Mouse (Mus musculus): ENCODE measurements around the gene Ube2m. TPM values are rescaled to one million over a fixed set of nuclear protein-coding genes. Genes with fewer than 3 reads are reported as not detected.
"Not testable (repeated sequence)": the region's sequence is repeated elsewhere in the genome, so short reads cannot be mapped to it uniquely, and the experiment has no call there.

Ube2m gene
- 82.3 and 93.6 TPM in 2 replicates for polyA plus RNA-seq (2015; fragmentation: Nextera tagmentation; extraction: Ambion mirVana)

- peaks cover 32% of the 10 kb centered on the region for H3K36me3 ChIP-seq
- H3K4me2 ChIP-seq: peak within 1 kb of the TSS; percentile 93
- peak within 1 kb of the TSS; percentile 87 for H3K4me3 ChIP-seq
- peaks cover 24% of the 10 kb centered on the region for H3K27me3 ChIP-seq (replicated peaks)
- peak within 1 kb of the TSS; percentile 99 for H3K9ac ChIP-seq
- peaks cover 4% of the 10 kb centered on the region; the same call in 1 of the 2 replicates for H3K9me3 ChIP-seq
- peak; percentile 89 for ATAC-seq (ENCODE audit: extremely low read depth, insufficient number of reproducible peaks, low FRiP score, low TSS enrichment)
- under 1% methylated on average over 58 of the region's 65 CpGs for WGBS
- H3K27ac ChIP-seq (replicated peaks): peak within 1 kb of the TSS; percentile 100
- peaks cover 44% of the 10 kb centered on the region for H3K4me1 ChIP-seq
Measured at GRCm38 (mm10) chr7:13037901-13038555, at the start of gene Ube2m. Ube2m (minus strand) TSS chr7:13038275.

- Histone ChIP-seq H3K36me3 (no peaks in the 10 kb centered on the region), H3K9ac (no peak overlapping the region), H3K27me3 (replicated peaks) (no peaks in the 10 kb centered on the region), H3K4me1 (no peaks in the 10 kb centered on the region), H3K27ac (replicated peaks) (no peak overlapping the region), H3K9me3 (no peaks in the 10 kb centered on the region), H3K4me2 (no peak overlapping the region), H3K4me3 (no peak overlapping the region)
- 44% methylated on average over 5 of the region's 5 CpGs for WGBS
- no peak for ATAC-seq (ENCODE audit: extremely low read depth, insufficient number of reproducible peaks, low FRiP score, low TSS enrichment)
Measured at GRCm38 (mm10) chr7:13072293-13072692, 34.2 kb upstream of the Ube2m start.

DNA sequence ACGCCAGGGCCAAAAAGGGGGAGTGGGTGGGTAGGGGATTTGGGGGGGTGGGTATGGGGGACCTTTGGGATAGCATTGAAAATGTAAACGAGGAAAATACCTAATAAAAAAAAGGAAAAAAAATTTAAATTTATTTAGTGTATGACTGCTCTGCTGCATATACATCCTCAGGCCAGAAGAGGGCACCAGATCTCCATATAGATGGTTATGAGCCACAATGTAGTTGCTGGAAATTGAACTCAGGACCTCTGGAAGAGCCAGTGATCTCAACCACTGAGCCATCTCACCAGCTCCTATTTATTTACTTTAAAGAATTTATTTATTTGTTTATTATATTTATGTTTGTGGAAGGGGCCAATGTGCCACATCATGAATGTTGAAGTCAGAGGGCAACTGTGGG is 25.3 kb upstream of the Ube2m start:
- H3K4me3 ChIP-seq; H3K9ac ChIP-seq; H3K4me1 ChIP-seq; H3K27me3 ChIP-seq (replicated peaks); ATAC-seq (ENCODE audit: extremely low read depth, insufficient number of reproducible peaks, low FRiP score, low TSS enrichment); H3K9me3 ChIP-seq; H3K4me2 ChIP-seq; H3K27ac ChIP-seq (replicated peaks); H3K36me3 ChIP-seq: not testable (repeated sequence)
- 40% methylated on average over 2 of the region's 2 CpGs for WGBS

- H3K9ac ChIP-seq: no peak overlapping the region
- H3K9me3 ChIP-seq: no peaks in the 10 kb centered on the region
- H3K27me3 ChIP-seq (replicated peaks): no peaks in the 10 kb centered on the region
- no peak overlapping the region for H3K27ac ChIP-seq (replicated peaks)
- H3K4me3 ChIP-seq: no peak overlapping the region
- H3K4me2 ChIP-seq: no peak overlapping the region
- H3K36me3 ChIP-seq: no peaks in the 10 kb centered on the region
- ATAC-seq (ENCODE audit: extremely low read depth, insufficient number of reproducible peaks, low FRiP score, low TSS enrichment): no peak
- WGBS: 81% methylated on average over 9 of the region's 9 CpGs
- no peaks in the 10 kb centered on the region for H3K4me1 ChIP-seq
Measured at GRCm38 (mm10) chr7:13059536-13059935, 21.5 kb upstream of the Ube2m start.

GRCm38 (mm10) chr7:13056913-13057700 is 19.0 kb upstream of the Ube2m start:
- no peaks in the 10 kb centered on the region for H3K36me3 ChIP-seq

DNA sequence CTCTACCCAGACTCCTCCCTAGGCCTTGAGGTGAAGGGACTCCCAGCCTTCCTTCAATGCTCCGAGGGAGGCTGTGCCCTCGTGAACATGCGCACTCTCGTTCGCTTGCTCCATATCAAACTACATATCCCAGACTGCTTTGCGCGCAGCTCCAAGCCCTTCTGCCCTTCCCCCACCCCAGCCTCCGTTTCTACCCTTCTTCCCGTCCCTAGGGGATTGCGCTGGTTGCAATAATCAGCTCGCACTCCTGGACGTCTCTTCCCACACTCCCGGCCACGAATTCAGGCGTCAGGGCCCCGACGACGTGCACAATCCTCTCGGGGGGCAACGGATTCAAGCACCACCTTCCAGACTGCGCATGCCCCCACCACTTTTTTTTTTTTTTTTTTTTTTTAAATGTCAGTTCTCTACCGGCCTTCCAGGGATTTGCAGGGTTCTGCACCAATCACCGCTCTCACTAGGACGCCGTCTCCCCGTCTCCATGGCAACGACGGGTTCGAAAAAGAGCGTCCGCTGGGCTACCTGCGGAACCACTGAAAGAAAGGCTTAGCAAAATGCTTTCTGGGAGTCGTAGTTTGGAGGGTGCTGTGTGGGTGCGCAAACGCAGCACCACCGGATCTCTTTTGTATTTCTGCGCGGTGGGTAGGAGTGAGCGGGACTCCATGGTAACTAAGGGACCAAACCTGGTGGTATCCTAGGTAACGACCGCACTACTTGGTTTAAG is 16.4 kb upstream of the Ube2m start, which contains the start of gene Mzf1:
Mzf1 (minus strand) TSS at position 478 of the 724 bp plus-strand sequence.
- ATAC-seq (ENCODE audit: extremely low read depth, insufficient number of reproducible peaks, low FRiP score, low TSS enrichment): peak; percentile 82
- no peaks in the 10 kb centered on the region for H3K27me3 ChIP-seq (replicated peaks)
- H3K4me3 ChIP-seq: peak within 1 kb of the TSS; percentile 69
- peak within 1 kb of the TSS; percentile 86 for H3K27ac ChIP-seq (replicated peaks)
- no peaks in the 10 kb centered on the region for H3K9me3 ChIP-seq
- H3K4me2 ChIP-seq: peak within 1 kb of the TSS; percentile 74
- H3K36me3 ChIP-seq: no peaks in the 10 kb centered on the region
- H3K9ac ChIP-seq: peak within 1 kb of the TSS; percentile 91
- H3K4me1 ChIP-seq: peaks cover 5% of the 10 kb centered on the region
- WGBS: under 1% methylated on average over 41 of the region's 41 CpGs

More at GRCm38 (mm10) chr7:13056913-13057700, 19.0 kb upstream of the Ube2m start:
- no peak overlapping the region for H3K4me3 ChIP-seq
- H3K27me3 ChIP-seq (replicated peaks): no peaks in the 10 kb centered on the region
- H3K9ac ChIP-seq: no peak overlapping the region
- peaks cover 5% of the 10 kb centered on the region for H3K4me1 ChIP-seq
- no peak for ATAC-seq (ENCODE audit: extremely low read depth, insufficient number of reproducible peaks, low FRiP score, low TSS enrichment)
- no peak overlapping the region for H3K4me2 ChIP-seq
- H3K27ac ChIP-seq (replicated peaks): no peak overlapping the region
- WGBS: 59% methylated on average over 8 of the region's 8 CpGs
- no peaks in the 10 kb centered on the region for H3K9me3 ChIP-seq

DNA sequence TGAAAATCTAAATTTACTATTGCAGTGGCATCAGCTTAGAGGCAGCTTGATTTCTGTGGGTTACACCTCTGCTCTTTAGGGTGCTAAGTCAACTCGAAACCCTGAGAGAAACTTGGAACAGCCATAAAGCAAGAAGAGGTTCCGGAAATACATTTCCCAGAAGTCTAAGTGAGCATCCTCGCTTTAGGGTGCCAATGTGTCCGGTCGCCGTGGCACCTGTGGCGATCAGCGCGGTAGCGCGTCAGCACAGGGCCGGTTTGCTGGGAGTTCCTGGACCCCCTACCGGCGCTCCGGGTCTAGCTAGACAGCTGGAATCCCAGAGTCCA is 15.8 kb upstream of the Ube2m start:
- Histone ChIP-seq H3K4me3 (peak overlapping the region; percentile 69), H3K4me1 (peaks cover 5% of the 10 kb centered on the region), H3K9ac (peak overlapping the region; percentile 91), H3K36me3 (no peaks in the 10 kb centered on the region), H3K9me3 (no peaks in the 10 kb centered on the region), H3K27ac (replicated peaks) (peak overlapping the region; percentile 86), H3K4me2 (peak overlapping the region; percentile 74), H3K27me3 (replicated peaks) (no peaks in the 10 kb centered on the region)
- ATAC-seq (ENCODE audit: extremely low read depth, insufficient number of reproducible peaks, low FRiP score, low TSS enrichment): no peak
- WGBS: 3% methylated on average over 15 of the region's 15 CpGs

GRCm38 (mm10) chr7:13053501-13053900 is 15.4 kb upstream of the Ube2m start:
- Histone ChIP-seq H3K9ac (peak overlapping the region; percentile 91), H3K4me2 (peak overlapping the region; percentile 74), H3K9me3 (no peaks in the 10 kb centered on the region), H3K27ac (replicated peaks) (no peak overlapping the region), H3K4me1 (peaks cover 5% of the 10 kb centered on the region), H3K36me3 (no peaks in the 10 kb centered on the region), H3K4me3 (peak overlapping the region; percentile 69), H3K27me3 (replicated peaks) (no peaks in the 10 kb centered on the region)
- WGBS: 86% methylated on average over 2 of the region's 2 CpGs
- ATAC-seq (ENCODE audit: extremely low read depth, insufficient number of reproducible peaks, low FRiP score, low TSS enrichment): no peak

DNA sequence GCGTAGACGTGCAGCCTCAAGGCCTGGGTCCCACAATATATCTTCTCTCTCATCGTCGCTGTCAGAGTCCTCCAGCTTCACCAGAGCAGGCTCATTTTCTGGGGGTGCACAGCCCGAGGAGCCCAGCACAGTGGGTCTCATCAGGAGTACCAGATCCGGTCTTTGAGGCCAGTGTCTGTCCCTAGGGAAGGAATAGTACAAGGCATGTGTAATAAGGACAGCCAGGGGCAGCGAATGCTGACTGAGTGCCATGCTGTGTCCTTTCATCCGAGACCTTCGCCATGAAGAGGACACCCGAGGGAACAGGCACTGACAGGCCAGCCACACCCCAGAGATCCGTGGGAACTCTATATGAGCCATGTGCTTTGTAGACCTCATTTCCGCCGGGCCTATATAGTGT is 14.9 kb upstream of the Ube2m start:
- Histone ChIP-seq H3K27me3 (replicated peaks) (no peaks in the 10 kb centered on the region), H3K4me3 (no peak overlapping the region), H3K4me2 (no peak overlapping the region), H3K9ac (no peak overlapping the region), H3K27ac (replicated peaks) (no peak overlapping the region), H3K36me3 (no peaks in the 10 kb centered on the region), H3K4me1 (peaks cover 5% of the 10 kb centered on the region), H3K9me3 (no peaks in the 10 kb centered on the region)
- 85% methylated on average over 13 of the region's 13 CpGs for WGBS
- ATAC-seq (ENCODE audit: extremely low read depth, insufficient number of reproducible peaks, low FRiP score, low TSS enrichment): no peak

- Histone ChIP-seq H3K9me3 (peaks cover 9% of the 10 kb centered on the region; the same call in 1 of the 2 replicates), H3K9ac (0 out of 2 replicates have a peak overlapping the region, but pooled peaks have one; percentile 19), H3K27me3 (replicated peaks) (peaks cover 47% of the 10 kb centered on the region), H3K4me3 (no peak overlapping the region), H3K36me3 (no peaks in the 10 kb centered on the region), H3K4me1 (peaks cover 17% of the 10 kb centered on the region), H3K4me2 (no peak overlapping the region), H3K27ac (replicated peaks) (no peak overlapping the region)
- peak; percentile 19; the same call in 1 of the 2 replicates for ATAC-seq (ENCODE audit: extremely low read depth, insufficient number of reproducible peaks, low FRiP score, low TSS enrichment)
- WGBS: 2% methylated on average over 2 of the region's 2 CpGs
Measured at GRCm38 (mm10) chr7:13046084-13046483, 8.0 kb upstream of the Ube2m start.

DNA sequence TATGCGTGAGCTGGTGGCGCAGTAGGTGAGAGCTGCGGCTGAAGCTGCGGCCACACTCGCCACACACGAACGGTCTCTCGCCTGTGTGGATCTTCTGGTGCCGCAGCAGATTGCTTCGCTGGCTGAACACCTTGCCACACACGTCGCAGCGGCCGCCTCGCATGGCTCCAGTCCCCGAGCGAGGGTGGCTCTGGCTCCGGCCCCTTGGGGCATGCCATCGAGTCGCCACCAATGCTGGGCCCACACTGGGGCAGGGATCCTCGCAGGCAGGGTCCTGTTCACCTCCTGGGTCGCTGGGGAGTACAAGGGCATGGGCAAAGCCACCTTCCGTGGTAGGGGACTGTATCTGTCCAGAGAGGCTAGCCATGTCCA is 6.2 kb upstream of the Ube2m start:
- Histone ChIP-seq H3K9ac (peak overlapping the region; percentile 81), H3K4me2 (peak overlapping the region; percentile 96), H3K9me3 (peaks cover 9% of the 10 kb centered on the region; the same call in 1 of the 2 replicates), H3K4me3 (peak overlapping the region; percentile 60), H3K36me3 (0 out of 2 replicates have a peak, but pooled peaks cover 6% of the 10 kb centered on the region), H3K27ac (replicated peaks) (no peak overlapping the region), H3K27me3 (replicated peaks) (peaks cover 52% of the 10 kb centered on the region), H3K4me1 (peaks cover 20% of the 10 kb centered on the region)
- no peak for ATAC-seq (ENCODE audit: extremely low read depth, insufficient number of reproducible peaks, low FRiP score, low TSS enrichment)
- WGBS: 3% methylated on average over 23 of the region's 23 CpGs

Data from heart, embryonic 13.5 days (tissue).